Mouse (Mus musculus): ENCODE measurements around the gene Ryr2.
"Not testable (repeated sequence)": the region's sequence is repeated elsewhere in the genome, so short reads cannot be mapped to it uniquely, and the experiment has no call there.

Ryr2 gene

DNA sequence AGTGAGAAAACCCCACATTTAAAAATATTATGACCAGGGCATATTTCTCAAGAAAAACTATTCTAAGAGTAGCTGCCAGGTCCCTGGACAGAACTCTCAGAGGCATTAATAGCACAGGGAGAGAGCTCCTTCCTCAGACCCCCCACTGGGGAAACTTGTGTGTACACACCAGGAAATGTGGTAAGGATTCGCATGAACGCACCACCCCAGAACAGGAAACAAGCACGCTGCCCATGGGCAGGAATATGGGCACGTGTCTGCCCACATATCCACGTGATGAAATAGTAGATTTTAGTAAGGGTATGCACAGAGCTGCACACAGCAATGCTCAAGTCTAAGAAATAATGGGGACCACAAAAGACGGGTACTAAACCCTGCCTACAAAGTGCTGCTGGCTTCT is 72.8 kb downstream of the Ryr2 start:
- DNase-seq: no peak

DNA sequence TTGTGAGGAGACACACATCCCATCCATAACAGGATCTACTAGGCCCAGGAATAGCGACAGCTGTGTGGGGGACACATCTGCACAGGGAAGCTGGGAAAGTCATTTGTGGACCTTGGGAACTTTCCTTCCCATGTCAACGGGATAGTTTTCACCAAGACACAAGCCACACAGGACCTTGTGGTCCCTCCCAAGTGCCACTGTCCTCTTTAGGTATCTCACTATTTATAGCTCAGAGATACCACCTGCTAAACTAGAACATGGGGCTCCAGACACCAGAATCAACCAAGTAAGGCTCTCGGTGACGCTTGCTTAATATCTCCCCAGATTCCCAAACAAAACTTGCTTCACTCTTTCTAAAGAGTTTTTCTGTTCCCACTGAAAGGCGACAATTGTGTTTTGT is 73.5 kb downstream of the Ryr2 start:
- no peak for DNase-seq

GRCm38 (mm10) chr13:12029841-12030240 is 76.9 kb downstream of the Ryr2 start:
- DNase-seq: no peak

DNA sequence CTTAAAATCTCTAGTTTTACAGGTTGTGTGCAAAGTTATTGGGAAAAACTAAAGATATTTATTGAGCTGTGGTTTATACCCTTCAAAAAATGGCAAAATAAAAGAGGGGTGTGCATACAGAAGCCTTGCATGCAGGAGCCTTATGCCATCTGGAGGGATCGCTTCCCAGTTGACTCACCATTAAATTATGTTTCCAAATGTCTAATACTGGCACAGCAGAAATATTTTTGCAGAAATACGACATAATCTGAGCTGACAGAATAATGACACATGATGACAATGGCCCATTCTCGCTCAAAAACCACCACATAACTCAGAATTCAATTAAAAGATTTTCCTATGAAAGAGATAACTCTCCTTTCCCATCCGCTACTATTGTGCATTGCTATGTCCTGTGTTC is 77.4 kb downstream of the Ryr2 start:
- DNase-seq: no peak

GRCm38 (mm10) chr13:12018046-12018445 is 88.7 kb downstream of the Ryr2 start:
- no peak for DNase-seq

- DNase-seq: peak; percentile 80
Measured at GRCm38 (mm10) chr13:12013986-12014385, 92.8 kb downstream of the Ryr2 start.

DNA sequence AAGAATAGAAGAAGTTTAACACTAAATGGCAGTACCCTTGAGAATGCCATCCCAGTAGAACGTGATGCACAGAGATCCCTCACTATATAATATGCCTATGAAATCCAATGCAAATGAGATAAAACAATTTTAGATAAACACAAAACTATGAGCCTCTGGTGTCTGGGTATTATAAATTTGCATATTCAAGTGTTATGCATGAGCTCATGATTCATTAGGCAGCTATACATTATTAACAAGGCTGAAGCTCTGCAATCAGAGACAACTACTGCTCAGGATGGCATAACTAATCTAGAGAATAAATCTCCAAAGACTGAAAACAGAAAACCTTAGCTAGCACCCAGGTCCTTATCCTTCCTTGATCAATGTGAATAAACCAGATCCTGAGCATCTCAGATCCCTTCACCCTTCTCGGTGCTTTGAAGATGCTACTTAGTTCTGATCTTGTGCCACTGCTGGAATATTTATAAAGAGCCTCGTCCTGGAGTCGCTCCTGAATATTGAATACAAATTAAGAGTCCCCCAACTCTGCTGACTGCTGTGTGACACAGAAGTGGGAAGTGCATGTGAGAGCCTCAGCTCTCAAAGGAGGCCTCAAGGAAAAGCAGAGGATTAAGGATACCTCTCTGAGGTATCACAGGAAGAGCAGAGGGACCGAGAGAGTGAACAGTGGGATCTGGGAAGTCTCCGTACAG is 97.6 kb downstream of the Ryr2 start:
- DNase-seq: no peak

- DNase-seq: no peak
Measured at GRCm38 (mm10) chr13:12007579-12007978, 99.2 kb downstream of the Ryr2 start.

- DNase-seq: no peak
Measured at GRCm38 (mm10) chr13:12001891-12002294, 104.9 kb downstream of the Ryr2 start.

DNA sequence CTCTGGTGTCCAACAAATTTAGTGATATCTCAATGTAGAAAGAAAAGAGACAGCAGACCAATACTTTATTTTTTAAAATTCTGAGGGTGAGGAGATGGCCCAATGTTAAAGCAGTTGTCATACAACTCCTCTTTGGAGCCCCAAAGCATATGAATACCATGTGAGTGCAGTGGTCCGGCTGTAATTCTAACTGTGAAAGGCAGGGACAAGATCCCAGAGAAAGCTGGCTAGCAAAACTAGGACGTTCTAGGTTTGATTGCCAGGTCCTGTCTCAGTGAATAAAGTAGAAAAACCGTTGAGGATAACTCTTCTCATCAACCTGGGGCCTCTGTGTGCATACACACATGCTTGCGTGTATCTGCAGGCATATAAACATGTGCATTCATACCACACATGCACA is 106.9 kb downstream of the Ryr2 start:
- no peak for DNase-seq

DNA sequence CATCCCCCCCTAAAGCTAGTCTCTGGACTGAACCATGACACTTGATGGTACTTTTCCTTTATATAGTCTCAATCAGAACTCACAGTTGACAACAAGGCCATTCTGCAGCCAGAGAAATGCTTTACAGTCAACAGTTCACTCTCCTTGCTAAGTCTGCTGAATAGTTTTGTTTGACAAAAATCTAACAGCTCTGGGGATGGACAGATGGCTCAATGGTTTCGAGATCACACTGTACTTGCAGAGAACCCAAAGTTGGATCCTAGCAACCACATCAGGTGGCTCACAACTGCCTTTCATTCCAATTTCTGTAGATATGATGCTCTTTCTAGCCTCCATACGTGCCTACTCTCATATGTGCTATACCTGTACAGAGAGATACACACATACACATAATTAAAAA is 109.4 kb downstream of the Ryr2 start:
- no peak for DNase-seq

DNA sequence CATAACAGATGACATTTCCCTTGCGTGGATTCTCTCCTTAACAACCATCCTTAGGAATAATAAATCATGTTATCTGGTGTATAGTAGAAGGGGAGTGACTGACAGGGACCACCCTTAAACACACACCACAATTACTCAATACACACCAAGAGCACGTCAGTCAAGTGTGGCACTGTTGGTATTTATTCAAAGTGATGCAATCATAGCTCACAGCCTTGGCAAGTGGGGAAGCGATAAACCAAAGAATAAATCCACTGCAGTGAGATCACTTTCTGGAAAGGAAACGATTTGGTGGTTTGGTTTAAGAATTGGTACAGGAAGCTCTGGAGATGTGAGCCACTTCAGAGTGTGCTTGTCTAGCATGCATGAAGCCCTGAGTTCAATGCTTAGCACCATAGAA is 119.2 kb downstream of the Ryr2 start:
- no peak for DNase-seq

DNA sequence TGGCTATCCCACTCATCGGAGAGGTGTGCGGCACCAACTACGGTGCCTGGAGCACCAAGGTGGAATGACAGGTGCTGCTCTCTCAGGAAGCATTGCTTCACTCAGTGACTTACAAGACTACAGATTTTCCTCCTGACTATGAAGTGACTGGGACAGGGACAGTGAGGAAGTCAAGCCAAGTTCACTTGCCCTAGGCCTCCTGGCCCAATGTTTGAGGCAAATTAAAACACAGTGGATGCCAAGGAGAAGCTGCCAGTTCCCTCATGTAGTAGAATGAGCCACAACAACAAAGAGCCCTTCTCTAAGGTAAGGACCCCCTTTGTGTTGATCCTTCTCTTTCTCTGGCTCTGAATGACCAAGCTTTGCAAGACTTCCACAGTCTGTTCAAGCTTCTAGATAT is 121.7 kb downstream of the Ryr2 start:
- no peak for DNase-seq

GRCm38 (mm10) chr13:11978997-11979396 is 127.7 kb downstream of the Ryr2 start:
- DNase-seq: no peak

GRCm38 (mm10) chr13:11978359-11978758 is 128.4 kb downstream of the Ryr2 start:
- DNase-seq: no peak

- no peak for DNase-seq
Measured at GRCm38 (mm10) chr13:11977606-11978005, 129.1 kb downstream of the Ryr2 start.

GRCm38 (mm10) chr13:11964391-11964790 is 142.4 kb downstream of the Ryr2 start:
- no peak for DNase-seq

- DNase-seq: no peak
Measured at GRCm38 (mm10) chr13:11959488-11960174, 147.1 kb downstream of the Ryr2 start.

DNA sequence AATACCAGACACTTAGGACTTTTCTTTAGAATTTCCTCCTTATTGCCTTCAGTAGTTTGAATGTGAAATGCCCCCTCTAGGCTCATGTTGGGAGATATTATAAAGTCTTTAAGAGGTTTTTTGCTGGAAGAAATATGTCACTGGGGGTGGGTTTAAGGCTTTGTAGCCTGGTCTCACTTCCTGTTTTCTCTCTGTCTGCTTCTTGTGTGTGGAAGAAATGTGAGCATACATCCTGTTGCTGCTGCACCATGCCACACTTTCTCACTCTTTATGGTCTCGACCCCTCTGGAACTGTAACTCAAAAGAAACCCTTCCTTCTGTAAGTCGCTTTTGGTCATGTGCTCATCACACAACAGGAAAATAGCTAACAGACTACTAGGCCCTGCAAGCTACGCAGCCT is 147.9 kb downstream of the Ryr2 start:
- DNase-seq: no peak

DNA sequence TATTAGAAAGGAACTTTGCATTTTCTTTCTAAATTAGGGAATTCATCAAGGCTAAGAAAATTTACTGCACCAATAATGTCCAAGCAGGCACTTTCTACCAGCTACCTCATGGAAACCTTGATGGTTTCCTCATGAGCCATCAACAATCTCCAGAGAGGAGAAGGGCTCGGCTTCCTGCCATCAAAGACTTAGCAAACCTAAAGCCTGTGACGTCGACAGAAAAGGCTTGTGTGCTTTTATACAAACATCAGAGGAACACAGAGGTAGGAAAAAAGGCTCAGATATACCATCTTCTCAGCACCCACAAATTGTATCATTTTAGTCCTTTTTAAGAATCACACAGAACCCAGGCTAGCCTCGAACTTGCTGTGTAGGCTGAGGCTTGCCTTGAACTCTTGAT is 148.5 kb downstream of the Ryr2 start:
- DNase-seq: no peak

DNA sequence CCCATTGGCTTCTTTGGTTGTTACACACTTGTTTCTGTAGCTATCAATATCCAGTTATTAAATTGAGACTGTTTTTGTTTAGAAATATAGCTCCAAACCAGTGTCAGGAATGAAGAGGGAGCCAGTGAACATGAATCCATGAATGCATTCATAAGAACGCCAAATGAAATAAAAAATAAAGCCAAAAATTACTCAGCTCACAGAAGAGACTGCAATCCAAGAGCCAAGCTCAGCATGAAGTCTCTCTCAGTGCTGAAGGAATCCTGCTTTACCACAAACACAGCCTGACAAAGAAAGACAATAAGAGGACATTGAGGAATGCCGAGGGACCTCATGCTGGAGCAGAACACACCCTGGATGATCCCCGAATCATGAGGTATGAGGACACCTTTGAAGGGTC is 154.8 kb downstream of the Ryr2 start:
- DNase-seq: no peak

GRCm38 (mm10) chr13:11945740-11946139 is 161.0 kb downstream of the Ryr2 start:
- DNase-seq: no peak

GRCm38 (mm10) chr13:11941724-11942123 is 165.0 kb downstream of the Ryr2 start:
- DNase-seq: no peak

- not testable (repeated sequence) for DNase-seq
Measured at GRCm38 (mm10) chr13:11934297-11935060, 172.3 kb downstream of the Ryr2 start.
